Mouse (Mus musculus): ENCODE results near the gene Jazf1.
A peak's percentile ranks its signal among the peaks of the same experiment; 100 is the strongest.

The Jazf1 gene

DNA sequence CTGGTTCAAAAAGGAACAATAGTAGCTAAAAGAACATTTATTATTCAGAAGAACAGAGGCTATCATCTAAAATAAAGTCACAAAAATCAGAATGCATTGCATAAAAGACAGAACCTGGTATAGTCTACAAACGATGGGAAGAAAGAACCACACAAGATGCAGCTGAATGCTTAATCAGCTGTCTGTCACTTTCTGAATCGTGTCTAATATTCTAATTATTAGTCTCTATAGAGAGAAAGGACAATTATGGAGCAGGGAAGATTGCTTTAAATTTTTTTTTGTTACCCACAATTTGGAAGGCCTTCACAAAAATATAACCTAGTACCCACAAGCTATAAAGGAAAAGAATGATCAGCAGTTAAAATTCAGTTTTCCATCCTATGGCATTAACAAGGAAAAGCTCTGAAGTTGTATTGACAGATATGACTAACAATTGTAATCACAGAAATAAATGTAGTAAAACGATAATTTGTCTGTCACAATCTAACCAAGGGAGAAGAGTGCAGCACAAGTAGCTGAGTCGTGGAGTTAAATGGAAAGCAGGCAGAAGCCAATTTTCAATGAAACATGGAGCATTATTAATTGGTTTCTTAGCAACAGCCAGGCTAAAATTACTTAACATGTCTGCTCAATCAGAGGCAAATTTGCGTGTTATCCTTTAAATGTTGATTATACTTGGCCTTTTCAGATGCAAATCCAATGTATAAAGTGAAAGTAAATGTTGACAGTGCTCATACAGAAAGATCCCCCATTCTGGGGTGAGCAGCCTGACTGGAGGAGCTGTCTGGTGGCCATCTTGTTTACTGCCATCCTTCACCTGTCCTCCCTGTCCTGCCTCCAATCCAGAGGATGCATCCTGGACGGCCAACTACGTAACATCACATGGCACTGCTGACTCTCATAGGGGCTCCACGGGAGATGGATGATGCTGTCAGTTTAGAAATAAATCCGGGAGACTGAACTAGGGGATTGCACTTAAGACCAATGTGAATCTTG is 53.7 kb downstream of the Jazf1 start:
- DNase-seq (ENCODE audit: extremely low read depth, low read depth, low spot score), result no peak

GRCm38 (mm10) chr6:53010286-53010685 is 58.1 kb downstream of the Jazf1 start:
- DNase-seq (ENCODE audit: extremely low read depth, low read depth, low spot score), result no peak

DNA sequence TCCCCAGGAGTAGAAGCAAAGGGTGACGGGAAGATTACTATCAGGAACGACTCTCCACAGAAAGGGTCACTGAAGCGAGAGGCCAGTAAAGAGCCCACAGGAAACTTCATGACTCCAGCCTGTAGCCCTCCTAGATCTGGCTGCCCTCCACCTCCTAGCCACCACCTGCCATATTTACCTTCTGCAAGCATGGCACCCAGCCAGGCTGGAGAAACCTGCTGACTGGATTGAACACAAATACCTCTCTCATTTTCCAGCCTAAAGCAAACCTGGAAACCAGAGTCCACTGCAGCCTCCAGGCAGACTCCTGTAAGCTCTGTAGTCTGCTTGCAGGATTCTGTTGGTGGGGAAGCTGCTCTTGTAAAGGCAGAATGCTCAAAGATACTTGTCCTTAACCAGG is 62.4 kb downstream of the Jazf1 start:
- DNase-seq (ENCODE audit: extremely low read depth, low read depth, low spot score), result no peak

- DNase-seq (ENCODE audit: extremely low read depth, low read depth, low spot score), result no peak
Measured at GRCm38 (mm10) chr6:53005544-53005943, 62.9 kb downstream of the Jazf1 start.

DNA sequence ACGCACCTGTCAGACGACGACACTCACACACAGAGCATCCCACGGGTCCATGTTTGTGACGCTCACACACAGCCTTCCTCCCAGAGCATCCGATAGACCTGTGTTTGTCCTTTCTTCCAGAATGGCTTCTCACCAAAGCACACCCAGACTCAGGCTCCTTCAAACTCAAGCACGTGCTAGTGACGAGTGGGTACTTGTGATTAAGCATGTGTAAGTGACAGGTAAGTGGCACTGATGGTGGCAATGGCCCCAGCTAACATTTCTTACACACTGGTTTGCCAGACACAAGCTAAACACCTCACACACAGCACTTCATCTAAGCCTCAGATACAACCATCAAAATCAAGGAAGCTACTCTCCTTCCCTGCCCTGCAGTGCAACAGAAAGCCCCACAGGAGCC is 77.6 kb downstream of the Jazf1 start:
- DNase-seq (ENCODE audit: extremely low read depth, low read depth, low spot score), result no peak

GRCm38 (mm10) chr6:52987905-52988640 is 80.4 kb downstream of the Jazf1 start:
- DNase-seq (ENCODE audit: extremely low read depth, low read depth, low spot score), result peak; percentile 42

- DNase-seq (ENCODE audit: extremely low read depth, low read depth, low spot score), result no peak
Measured at GRCm38 (mm10) chr6:52987391-52987790, 81.0 kb downstream of the Jazf1 start.

GRCm38 (mm10) chr6:52982175-52982574 is 86.3 kb downstream of the Jazf1 start:
- no peak for DNase-seq (ENCODE audit: extremely low read depth, low read depth, low spot score)

DNA sequence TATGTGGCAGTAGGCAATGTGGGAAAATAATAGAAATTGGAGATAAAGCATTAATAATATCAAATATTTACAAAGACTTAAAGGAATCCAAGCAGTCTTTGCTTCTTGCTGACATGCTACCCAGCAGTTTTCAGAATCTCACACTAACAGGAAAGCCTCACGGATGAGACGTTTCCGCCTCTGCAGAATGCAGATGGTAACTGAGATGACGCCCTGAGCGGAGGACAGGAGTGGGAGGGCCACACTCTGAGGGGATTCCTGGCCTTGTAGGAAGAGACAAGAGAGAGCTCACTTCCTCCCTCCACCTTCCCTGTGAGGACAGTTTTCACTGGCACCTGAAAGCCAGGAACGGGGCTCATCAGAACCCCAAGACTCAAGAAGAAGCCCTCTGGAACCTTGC is 88.9 kb downstream of the Jazf1 start:
- no peak for DNase-seq (ENCODE audit: extremely low read depth, low read depth, low spot score)

DNA sequence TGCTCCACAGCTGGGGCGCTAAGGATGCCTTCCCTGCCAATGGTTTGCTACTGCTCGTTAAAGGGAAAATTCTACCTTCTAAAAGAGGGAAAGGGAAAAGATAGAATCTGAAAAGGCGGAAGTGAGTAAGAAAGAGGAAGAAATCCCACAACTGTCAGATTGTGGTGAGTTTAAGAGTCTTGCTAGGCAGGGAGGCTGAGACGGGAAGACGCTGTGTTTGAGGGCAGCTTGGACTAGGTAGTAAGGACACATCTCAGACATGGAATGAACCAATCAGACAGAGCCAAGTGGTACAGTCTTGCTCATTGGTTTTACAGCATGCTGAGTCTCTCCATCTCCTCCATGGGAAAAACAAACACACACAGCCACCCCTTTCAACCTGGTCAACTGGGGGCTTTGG is 95.1 kb downstream of the Jazf1 start:
- DNase-seq (ENCODE audit: extremely low read depth, low read depth, low spot score), result no peak

DNA sequence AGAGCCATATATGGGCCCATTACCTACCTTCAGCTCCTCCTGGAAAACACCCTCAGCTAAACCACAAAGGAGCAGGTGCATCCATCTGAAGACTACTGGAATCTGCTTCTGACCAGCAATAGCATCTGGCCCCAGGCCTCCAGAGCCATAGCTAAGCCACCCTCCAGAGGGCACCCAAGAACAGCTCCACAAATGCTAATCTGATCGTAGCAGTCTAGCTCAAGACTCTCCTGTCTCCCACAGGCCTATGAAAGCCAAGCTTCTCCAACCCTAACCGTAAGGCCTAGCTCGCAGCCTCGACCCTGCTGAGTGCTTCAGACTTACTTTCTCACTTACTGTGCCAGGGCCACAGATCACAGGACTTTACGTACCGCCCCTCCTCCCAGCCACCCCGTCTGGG is 96.3 kb downstream of the Jazf1 start:
- no peak for DNase-seq (ENCODE audit: extremely low read depth, low read depth, low spot score)

DNA sequence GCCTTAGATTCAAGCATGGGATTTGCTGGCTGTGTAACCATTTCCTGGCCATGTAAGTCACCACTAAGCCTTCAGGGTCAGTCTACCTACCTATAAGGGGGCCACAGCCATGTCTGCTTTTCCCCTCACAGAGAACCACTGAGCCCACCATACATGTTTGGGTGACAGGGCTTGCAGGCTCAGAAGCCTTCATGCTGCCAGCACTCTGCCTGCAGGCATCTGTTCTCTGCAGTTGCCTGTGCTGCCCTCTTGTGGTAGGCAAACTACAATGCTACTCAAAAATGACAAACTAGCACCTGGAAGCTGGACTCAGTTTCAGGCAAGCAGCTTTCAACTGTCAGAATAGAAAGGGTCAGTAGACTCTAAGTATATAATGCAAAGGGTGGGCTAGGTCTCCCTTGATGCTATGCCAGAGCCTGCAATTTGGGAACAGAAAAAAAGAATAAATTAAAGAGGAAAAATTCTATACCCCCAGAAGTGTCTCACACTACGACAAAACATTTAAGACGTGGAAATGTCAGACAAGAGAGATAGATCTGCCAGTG is 98.6 kb downstream of the Jazf1 start:
- DNase-seq (ENCODE audit: extremely low read depth, low read depth, low spot score), result no peak

DNA sequence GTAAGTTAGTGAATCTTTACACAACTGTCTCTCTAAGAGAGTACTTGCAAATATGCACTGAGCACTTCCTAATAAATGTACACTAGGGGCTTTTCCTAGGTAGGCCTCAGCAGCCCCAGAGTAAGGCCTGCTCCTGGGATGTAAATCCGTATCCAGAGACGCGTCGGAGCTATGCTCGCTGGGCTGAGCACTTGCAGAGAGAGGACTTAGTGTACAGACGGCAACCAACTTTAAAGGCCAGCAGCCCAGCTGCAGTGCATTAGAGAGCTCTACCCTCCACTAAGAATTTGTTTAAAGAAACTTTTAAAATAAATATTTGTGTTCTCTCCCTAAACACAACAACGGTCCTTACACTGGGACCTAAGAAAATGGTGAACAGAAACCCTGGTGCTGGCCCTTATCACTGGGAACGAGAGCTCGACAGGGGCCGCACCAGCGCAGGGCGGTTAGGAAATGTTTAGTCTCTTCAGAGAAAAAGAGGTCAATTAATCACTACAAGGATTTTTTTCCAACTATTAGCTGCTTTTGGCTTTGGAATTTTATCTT is 100.0 kb downstream of the Jazf1 start:
- no peak for DNase-seq (ENCODE audit: extremely low read depth, low read depth, low spot score)

- DNase-seq (ENCODE audit: extremely low read depth, low read depth, low spot score), result no peak
Measured at GRCm38 (mm10) chr6:52967557-52968270, 100.7 kb downstream of the Jazf1 start.

DNA sequence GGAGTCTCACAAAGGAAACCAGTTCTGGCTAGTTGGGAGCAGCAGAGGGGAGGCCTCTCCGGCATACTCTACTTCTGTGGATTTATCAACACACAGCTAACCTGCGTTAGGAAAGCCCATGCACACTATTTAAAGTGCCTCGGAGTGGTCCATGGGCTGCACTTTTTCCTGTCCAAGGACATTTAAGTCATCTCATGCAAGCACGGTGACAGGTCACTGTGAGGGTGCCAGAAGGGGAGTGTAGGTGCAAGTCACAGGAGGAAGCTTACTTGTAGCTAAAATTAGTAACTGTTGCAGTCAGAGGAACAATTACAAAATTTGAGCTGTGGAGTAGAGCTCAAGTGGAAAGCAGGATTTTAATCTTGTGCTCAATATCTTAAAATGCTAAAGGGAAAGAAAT is 102.4 kb downstream of the Jazf1 start:
- no peak for DNase-seq (ENCODE audit: extremely low read depth, low read depth, low spot score)

- no peak for DNase-seq (ENCODE audit: extremely low read depth, low read depth, low spot score)
Measured at GRCm38 (mm10) chr6:52965340-52965739, 103.1 kb downstream of the Jazf1 start.

DNA sequence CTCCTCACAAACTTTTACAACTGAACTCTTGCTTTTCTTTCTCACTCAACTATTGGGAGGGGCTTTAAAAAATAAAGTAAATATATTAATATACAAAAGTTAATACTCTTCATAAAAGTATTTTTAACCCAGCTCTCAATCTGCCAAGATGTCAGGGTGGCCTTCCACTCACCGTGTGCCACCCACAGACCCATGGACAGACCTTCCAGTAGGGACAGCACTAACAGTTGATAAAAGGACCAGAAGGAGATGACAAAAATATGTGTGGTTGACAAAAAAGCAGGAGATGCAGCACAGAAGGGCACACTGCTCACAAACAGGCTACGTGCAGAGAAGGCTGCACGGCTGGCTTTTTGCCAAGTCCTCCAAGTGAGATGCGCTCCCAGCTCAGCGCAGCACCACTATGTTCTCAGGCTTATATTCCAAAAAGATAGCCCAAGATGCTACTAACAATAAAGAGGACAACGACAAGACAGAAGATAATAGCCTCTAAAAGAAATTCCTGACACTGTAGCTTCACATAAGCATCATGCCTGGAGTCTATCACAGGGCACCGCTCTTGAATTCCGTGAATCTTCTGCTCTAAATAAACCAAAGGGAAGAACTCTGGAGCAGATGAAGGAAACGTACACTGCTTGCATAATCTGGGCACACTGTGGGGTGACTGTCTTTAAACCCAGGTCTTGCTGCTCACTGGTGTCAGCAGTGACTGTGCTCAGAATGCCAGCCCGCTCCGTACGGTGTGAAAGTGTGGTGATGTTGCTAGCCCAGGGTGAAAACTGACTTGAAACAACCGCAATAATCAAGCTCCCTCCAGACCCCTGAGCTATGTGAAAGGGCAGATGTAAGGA is 104.4 kb downstream of the Jazf1 start:
- DNase-seq (ENCODE audit: extremely low read depth, low read depth, low spot score), result no peak

- DNase-seq (ENCODE audit: extremely low read depth, low read depth, low spot score), result no peak
Measured at GRCm38 (mm10) chr6:52963430-52963732, 105.0 kb downstream of the Jazf1 start.

DNA sequence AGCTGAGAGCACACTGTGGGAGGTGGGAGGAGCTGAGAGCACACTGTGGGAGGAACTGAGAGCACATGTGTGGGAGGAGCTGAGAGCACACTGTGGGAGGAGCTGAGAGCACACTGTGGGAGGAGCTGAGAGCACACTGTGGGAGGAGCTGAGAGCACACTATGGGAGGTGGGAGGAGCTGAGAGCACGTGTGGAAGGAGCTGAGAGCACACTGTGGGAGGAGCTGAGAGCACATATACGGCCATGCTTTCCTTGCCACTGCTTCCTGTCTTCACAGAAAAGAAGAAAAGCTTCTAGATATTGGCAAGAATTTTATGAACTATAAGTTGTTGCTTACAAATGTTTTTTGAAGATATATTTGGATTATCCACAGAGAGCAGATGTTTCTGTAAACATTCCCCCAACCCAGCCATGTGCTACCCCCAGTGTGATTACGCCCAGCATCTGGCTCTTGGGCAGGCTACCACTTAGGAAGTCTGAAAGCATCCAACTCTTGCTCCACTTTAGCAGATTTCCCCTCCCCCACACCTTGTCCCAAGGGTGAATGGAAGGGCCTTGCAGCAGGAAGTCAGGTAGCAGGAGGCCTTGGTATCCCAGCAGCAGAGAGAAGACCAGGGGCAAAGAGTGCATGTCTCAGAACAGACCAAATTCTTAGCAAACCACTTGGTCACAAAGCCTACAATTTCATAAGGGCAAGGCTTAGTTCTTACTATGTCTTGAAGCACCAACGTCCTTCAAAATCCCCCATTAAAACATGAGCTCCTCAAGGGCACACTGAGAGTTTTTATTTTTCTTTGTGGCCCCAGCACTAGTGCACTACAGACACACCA is 105.6 kb downstream of the Jazf1 start:
- DNase-seq (ENCODE audit: extremely low read depth, low read depth, low spot score), result no peak
